Mouse (Mus musculus) stomach, postnatal 0 days (tissue): ENCODE results near the gene Nipal1.
A peak's percentile ranks its signal among the peaks of the same experiment; 100 is the strongest.

ENCODE experiments used
- CTCF ChIP-seq: IDR thresholded peaks from 2 replicates; pipeline ENCODE4 v1.5.1; 2016; ENCODE audit warnings: antibody characterized with exemption, low read depth, mild to moderate bottlenecking, moderate library complexity
- EP300 ChIP-seq: optimal IDR thresholded peaks from 2 replicates; pipeline ENCODE3; 2016; ENCODE audit warnings: antibody characterized with exemption

DNA sequence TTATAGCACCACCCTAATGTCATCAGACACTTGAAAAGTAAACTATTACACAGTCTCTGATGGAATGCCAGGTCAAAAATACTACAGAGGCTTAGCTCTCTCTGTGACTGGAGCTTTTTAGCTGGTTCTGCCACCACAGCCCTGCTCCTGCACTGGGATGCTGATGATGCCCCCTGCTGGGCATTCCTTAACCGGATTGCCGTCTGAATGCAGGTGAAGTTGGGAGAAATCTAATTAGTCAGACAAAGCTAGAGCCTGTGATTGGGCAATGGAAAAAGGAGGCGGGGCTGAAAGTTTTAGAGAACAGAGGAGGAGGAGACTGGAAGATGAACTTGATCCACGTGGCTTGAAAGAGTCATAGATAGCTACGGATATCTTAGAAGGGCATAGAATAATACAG, 46.6 kb upstream of the Nipal1 start:
- TF ChIP-seq CTCF (peak; percentile 78), EP300 (no peak)
